21 mouse cellular contexts compared by ENCODE assay signal in the genomic region with DNA sequence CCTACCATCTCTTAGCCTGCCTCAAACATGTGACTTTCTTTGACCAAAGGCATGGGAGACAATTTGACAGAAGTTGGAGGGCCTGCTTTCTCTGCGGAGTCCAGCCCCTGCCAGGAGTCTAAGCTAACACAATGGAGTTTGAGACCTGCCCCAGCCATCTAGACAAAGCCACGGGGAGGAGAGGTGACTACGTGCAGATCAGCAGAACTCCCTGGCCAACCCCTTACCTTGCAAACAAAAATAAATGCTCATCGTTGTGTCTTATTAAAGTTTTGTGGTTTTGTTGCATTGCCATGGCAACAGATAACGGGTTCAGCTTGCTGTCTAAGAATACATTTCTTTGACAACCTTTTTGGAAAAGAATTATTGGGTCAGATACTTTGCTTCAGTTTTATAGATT.
DNase-seq lines count a peak whose midpoint lies in the region; ATAC-seq lines count a peak whose summit lies in the region.
"Had no signal": no experiment of that assay in that cellular context is flagged by ENCODE, and none has a peak within 500 bp of the region (broad histone marks: within the 10 kb centered on the region; RNA-seq: fewer than 3 reads in every experiment).

No protein-coding gene starts in this region.

- no peak for ATAC-seq in midbrain, embryonic 14.5 days (ENCODE audit: low FRiP score, low TSS enrichment)
- no peak for ATAC-seq in midbrain, embryonic 15.5 days (replicated peaks)
- no peak for ATAC-seq in kidney, embryonic 16.5 days (ENCODE audit: low FRiP score, low TSS enrichment)
- ATAC-seq: activated CD4-positive, CD25-positive, alpha-beta regulatory T cell, adult 4 months; forebrain, embryonic 13.5 days; forebrain, embryonic 15.5 days; forebrain, postnatal 0 days; Patski had no signal

- no peak overlapping the region for H3K4me2 ChIP-seq in midbrain, embryonic 14.5 days (ENCODE audit: low read length)
- H3K4me2 ChIP-seq in midbrain, embryonic 15.5 days: no peak overlapping the region
- no peak overlapping the region for H3K4me2 ChIP-seq in kidney, embryonic 16.5 days (replicated peaks; ENCODE audit: low read depth, low read length)
- H3K4me2 ChIP-seq: embryonic facial prominence, embryonic 12.5 days; forebrain, embryonic 13.5 days; forebrain, embryonic 15.5 days had no signal

- no peaks in the 10 kb centered on the region for H3K36me3 ChIP-seq in midbrain, embryonic 14.5 days (ENCODE audit: control insufficient read depth, insufficient read depth, low read length)
- H3K36me3 ChIP-seq in midbrain, embryonic 15.5 days (replicated peaks): no peaks in the 10 kb centered on the region
- no peaks in the 10 kb centered on the region for H3K36me3 ChIP-seq in kidney, embryonic 16.5 days (ENCODE audit: insufficient read depth, low read length)
- H3K36me3 ChIP-seq: embryonic facial prominence, embryonic 10.5 days; embryonic facial prominence, embryonic 12.5 days; forebrain, embryonic 15.5 days; G1E had no signal

- no peak overlapping the region for H3K4me3 ChIP-seq in midbrain, embryonic 14.5 days (replicated peaks; ENCODE audit: low read depth, low read length)
- H3K4me3 ChIP-seq in midbrain, embryonic 15.5 days: no peak overlapping the region
- no peak overlapping the region for H3K4me3 ChIP-seq in kidney, embryonic 16.5 days (ENCODE audit: low read length)
- H3K4me3 ChIP-seq: embryonic facial prominence, embryonic 10.5 days; embryonic facial prominence, embryonic 12.5 days; forebrain, embryonic 13.5 days; forebrain, embryonic 15.5 days had no signal

- H3K9ac ChIP-seq in midbrain, embryonic 14.5 days (replicated peaks; ENCODE audit: low read length): no peak overlapping the region
- H3K9ac ChIP-seq in midbrain, embryonic 15.5 days: no peak overlapping the region
- no peak overlapping the region for H3K9ac ChIP-seq in kidney, embryonic 16.5 days (replicated peaks; ENCODE audit: low read length)
- H3K9ac ChIP-seq: embryonic facial prominence, embryonic 12.5 days; forebrain, embryonic 13.5 days; forebrain, embryonic 15.5 days; forebrain, postnatal 0 days had no signal

- peak; percentile 23 for DNase-seq in midbrain, embryonic 14.5 days
- peak; percentile 68 for DNase-seq in R1 (ENCODE audit: low read depth, low spot score)
- no peak for DNase-seq in testis, postnatal 14 days (ENCODE audit: low spot score)
- DNase-seq: adrenal gland, adult 8-10 months; adrenal gland, postnatal 14 days; adrenal gland, postnatal 36 days; cerebellum, adult 11-12 months; cerebellum, adult 2 months; cerebellum, adult 9-10 months; cerebellum, postnatal 10 days; cerebellum, postnatal 25 days; forebrain, postnatal 0 days had no signal

- no peak overlapping the region for H3K27ac ChIP-seq in midbrain, embryonic 14.5 days (replicated peaks; ENCODE audit: low read depth, low read length)
- no peak overlapping the region for H3K27ac ChIP-seq in midbrain, embryonic 15.5 days
- no peak overlapping the region for H3K27ac ChIP-seq in kidney, embryonic 16.5 days (ENCODE audit: low read length)
- H3K27ac ChIP-seq: embryonic facial prominence, embryonic 10.5 days; embryonic facial prominence, embryonic 12.5 days; forebrain, embryonic 13.5 days; forebrain, embryonic 15.5 days had no signal

- no peaks in the 10 kb centered on the region; the same call in 1 of the 2 replicates for H3K4me1 ChIP-seq in midbrain, embryonic 14.5 days (ENCODE audit: control insufficient read depth, insufficient read depth, low read length)
- no peaks in the 10 kb centered on the region for H3K4me1 ChIP-seq in midbrain, embryonic 15.5 days
- no peaks in the 10 kb centered on the region for H3K4me1 ChIP-seq in kidney, embryonic 16.5 days (ENCODE audit: insufficient read depth, low read length)
- H3K4me1 ChIP-seq: embryonic facial prominence, embryonic 10.5 days; embryonic facial prominence, embryonic 12.5 days; forebrain, embryonic 13.5 days; forebrain, embryonic 15.5 days had no signal

- WGBS in midbrain, embryonic 14.5 days: 49% methylated on average over 5 of the region's 5 CpGs
- 49% methylated on average over 5 of the region's 5 CpGs for WGBS in midbrain, embryonic 15.5 days
- 81% methylated on average over 5 of the region's 5 CpGs for WGBS in kidney, embryonic 16.5 days

- no peaks in the 10 kb centered on the region for H3K9me3 ChIP-seq in midbrain, embryonic 14.5 days (ENCODE audit: control insufficient read depth, low read length)
- H3K9me3 ChIP-seq in midbrain, embryonic 15.5 days: no peaks in the 10 kb centered on the region
- no peaks in the 10 kb centered on the region for H3K9me3 ChIP-seq in kidney, embryonic 16.5 days (ENCODE audit: low read length)
- H3K9me3 ChIP-seq: embryonic facial prominence, embryonic 10.5 days; embryonic facial prominence, embryonic 12.5 days; forebrain, embryonic 13.5 days; forebrain, embryonic 15.5 days had no signal

- H3K27me3 ChIP-seq in midbrain, embryonic 14.5 days (ENCODE audit: control insufficient read depth, insufficient read depth, low read length): no peaks in the 10 kb centered on the region
- no peaks in the 10 kb centered on the region for H3K27me3 ChIP-seq in midbrain, embryonic 15.5 days (replicated peaks)
- H3K27me3 ChIP-seq in kidney, embryonic 16.5 days (ENCODE audit: insufficient read depth, low read length): no peaks in the 10 kb centered on the region
- H3K27me3 ChIP-seq: embryonic facial prominence, embryonic 12.5 days; forebrain, embryonic 13.5 days; forebrain, embryonic 15.5 days; Patski had no signal
